Mouse (Mus musculus) limb, embryonic 14.5 days (tissue): Measurements from ENCODE around the gene Donson. TPM values are rescaled to one million over a fixed set of nuclear protein-coding genes. Genes with fewer than 3 reads are reported as not detected.

Experiments used
- ATAC-seq: fragments of 200-750 bp; cut with Nextera tagmentation; 2 replicates; pipeline ENCODE4 v1.8.0; 2017; ENCODE audit warnings: low read depth, moderate number of reproducible peaks, moderate TSS enrichment; ENCODE audit not compliant: low FRiP score
- DNase-seq: peaks from one replicate; pipeline ENCODE4 v3.0.0-alpha.2; 2015; ENCODE audit warnings: low spot score
- H3K27ac ChIP-seq: fragments of 300-500 bp; sonication (generic); replicated peaks from 2 replicates; pipeline ENCODE4 v1.5.1; 2014; ENCODE audit warnings: low read depth, mild to moderate bottlenecking, low read length, moderate library complexity, mixed read lengths
- H3K27me3 ChIP-seq: fragments of 300-500 bp; sonication (generic); 2 replicates; pipeline ENCODE4 v1.6.1; 2014; ENCODE audit warnings: low read length, mixed read lengths; ENCODE audit not compliant: control insufficient read depth, insufficient read depth
- H3K36me3 ChIP-seq: fragments of 300-500 bp; sonication (generic); 2 replicates; pipeline ENCODE4 v1.6.1; 2014; ENCODE audit warnings: mild to moderate bottlenecking, low read length, moderate library complexity, mixed read lengths; ENCODE audit not compliant: control insufficient read depth, insufficient read depth
- H3K4me1 ChIP-seq: fragments of 300-500 bp; sonication (generic); 2 replicates; pipeline ENCODE4 v1.6.1; 2014; ENCODE audit warnings: antibody characterized with exemption, low read length, mixed read lengths; ENCODE audit not compliant: control insufficient read depth, insufficient read depth
- H3K4me2 ChIP-seq: fragments of 300-500 bp; sonication (generic); replicated peaks from 2 replicates; pipeline ENCODE4 v1.6.1; 2014; ENCODE audit warnings: low read depth, mild to moderate bottlenecking, low read length, moderate library complexity; ENCODE audit not compliant: severe bottlenecking
- H3K4me3 ChIP-seq: fragments of 300-500 bp; sonication (generic); replicated peaks from 2 replicates; pipeline ENCODE4 v1.5.1; 2014; ENCODE audit warnings: low read length
- H3K9ac ChIP-seq: fragments of 300-500 bp; sonication (generic); 2 replicates; pipeline ENCODE4 v1.6.1; 2014; ENCODE audit warnings: mild to moderate bottlenecking, low read depth, low read length, moderate library complexity; ENCODE audit not compliant: severe bottlenecking
- H3K9me3 ChIP-seq: fragments of 300-500 bp; sonication (generic); 2 replicates; pipeline ENCODE4 v1.6.1; 2016; ENCODE audit warnings: low read length; ENCODE audit not compliant: control insufficient read depth
- POLR2A ChIP-seq: fragments of 200-500 bp; IDR thresholded peaks from 2 replicates; pipeline ENCODE4 v1.8.0; 2012; ENCODE audit warnings: inconsistent platforms, mild to moderate bottlenecking, moderate library complexity, borderline replicate concordance; ENCODE audit not compliant: insufficient read depth, insufficient read length; ENCODE audit errors: extremely low read depth
- WGBS: fragments of 180-500 bp; shearing (Covaris S2); extraction: QIAGEN DNeasy Blood & Tissue Kit; methylation state at CpG from one replicate; pipeline ENCODE4 v1.1.7; 2014; 5-methylcytosine and 5-hydroxymethylcytosine counted together
- polyA plus RNA-seq, 2 experiments: library from polyadenylated mRNA; depleted of rRNA in 1 of 2; stranded (reverse) in 1 of 2; unstranded in 1 of 2; fragments of >200 nt; fragmentation: Nextera tagmentation in 1 of 2; extraction: Ambion mirVana in 1 of 2; gene quantifications; 2 replicates each; pipeline versions ENCODE4 v1.2.1 to v1.2.3; 2012 to 2014

Donson gene
- polyA plus RNA-seq, 2 experiments, result 19.8 to 33.2 TPM

DNA sequence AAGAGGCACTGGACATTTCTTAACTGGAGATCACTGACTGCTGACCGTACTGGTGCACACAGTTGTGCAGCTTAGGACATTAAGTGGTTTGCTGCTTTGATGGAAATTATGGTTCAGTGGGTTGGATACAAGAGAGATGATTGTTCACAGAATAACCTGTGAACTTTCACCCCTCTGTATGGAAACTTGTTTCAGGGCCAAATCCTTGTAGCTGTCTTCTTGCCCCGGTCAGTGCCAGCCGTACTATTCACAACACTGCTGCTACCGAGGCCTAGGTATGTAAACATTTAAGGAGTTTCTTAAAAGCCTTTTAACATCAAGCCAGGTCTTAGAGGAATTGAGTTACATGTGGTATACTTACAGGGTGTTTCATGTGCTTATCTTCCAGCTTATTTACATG lies 14.1 kb downstream of the Donson start:
- 82% methylated on average over 4 of the region's 4 CpGs for WGBS
- Histone ChIP-seq H3K4me2 (no peak overlapping the region), H3K9ac (no peak overlapping the region), H3K36me3 (peaks cover 91% of the 10 kb centered on the region), H3K27ac (no peak overlapping the region), H3K4me1 (no peaks in the 10 kb centered on the region), H3K4me3 (no peak overlapping the region), H3K27me3 (no peaks in the 10 kb centered on the region), H3K9me3 (no peaks in the 10 kb centered on the region)
- DNase-seq, result no peak
- TF ChIP-seq POLR2A, result no peak
- no peak for ATAC-seq

DNA sequence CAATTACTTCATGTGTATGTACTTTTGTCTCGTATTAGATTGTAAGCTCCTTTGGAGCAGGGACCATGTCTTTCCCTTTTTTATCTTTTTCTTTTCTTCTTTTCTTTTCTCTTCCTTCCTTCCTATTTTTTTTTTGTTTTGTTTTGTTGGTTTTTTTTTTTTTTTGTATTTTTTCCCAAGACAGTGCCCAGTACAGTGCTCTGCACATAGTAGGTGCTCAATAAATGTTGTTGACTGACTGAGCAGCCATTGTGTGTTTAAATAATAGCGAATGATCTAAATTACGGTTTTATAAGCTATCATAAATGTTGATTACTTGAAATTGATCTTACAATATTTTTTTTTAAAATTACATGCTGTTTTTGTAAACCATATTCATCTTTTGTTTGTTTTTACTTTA lies 24.8 kb downstream of the Donson start:
- TF ChIP-seq POLR2A, result no peak
- no peak for DNase-seq
- no peaks in the 10 kb centered on the region for H3K27me3 ChIP-seq
- WGBS, result 95% methylated on average over 3 of the region's 3 CpGs
- ATAC-seq, result no peak
- no peak overlapping the region for H3K4me3 ChIP-seq
- peaks cover 95% of the 10 kb centered on the region for H3K36me3 ChIP-seq
- no peak overlapping the region for H3K4me2 ChIP-seq
- no peaks in the 10 kb centered on the region for H3K9me3 ChIP-seq
- no peak overlapping the region for H3K27ac ChIP-seq
- no peak overlapping the region for H3K9ac ChIP-seq
- no peaks in the 10 kb centered on the region for H3K4me1 ChIP-seq

DNA sequence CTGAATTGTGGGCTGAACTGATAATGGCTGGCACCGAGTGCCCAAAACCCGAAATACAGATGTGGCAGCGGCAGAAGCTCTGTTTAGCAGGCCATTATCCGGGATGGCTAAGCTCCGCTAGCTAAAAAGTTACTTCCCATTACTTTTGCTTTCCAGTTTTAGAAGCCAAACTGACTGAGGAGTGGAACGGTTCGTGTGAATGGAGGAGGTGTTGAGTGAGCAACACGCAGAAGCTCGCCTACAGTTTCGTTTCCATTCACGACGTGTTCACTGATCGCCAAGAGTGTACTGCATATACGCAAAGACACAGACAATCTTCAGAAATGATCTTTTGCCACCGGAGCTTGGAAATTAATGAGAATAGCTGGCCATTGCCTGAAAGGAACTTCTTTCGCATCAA lies 26.2 kb downstream of the Donson start:
- 94% methylated on average over 16 of the region's 16 CpGs for WGBS
- no peaks in the 10 kb centered on the region for H3K4me1 ChIP-seq
- no peaks in the 10 kb centered on the region for H3K27me3 ChIP-seq
- DNase-seq (no peak), ATAC-seq (no peak)
- 0 out of 2 replicates have a peak overlapping the region, but pooled peaks have one; percentile 13 for H3K27ac ChIP-seq
- H3K4me3 ChIP-seq, result no peak overlapping the region
- H3K9ac ChIP-seq, result no peak overlapping the region
- no peak for TF ChIP-seq POLR2A
- no peak overlapping the region for H3K4me2 ChIP-seq
- H3K9me3 ChIP-seq, result no peaks in the 10 kb centered on the region
- H3K36me3 ChIP-seq, result peaks cover 98% of the 10 kb centered on the region

DNA sequence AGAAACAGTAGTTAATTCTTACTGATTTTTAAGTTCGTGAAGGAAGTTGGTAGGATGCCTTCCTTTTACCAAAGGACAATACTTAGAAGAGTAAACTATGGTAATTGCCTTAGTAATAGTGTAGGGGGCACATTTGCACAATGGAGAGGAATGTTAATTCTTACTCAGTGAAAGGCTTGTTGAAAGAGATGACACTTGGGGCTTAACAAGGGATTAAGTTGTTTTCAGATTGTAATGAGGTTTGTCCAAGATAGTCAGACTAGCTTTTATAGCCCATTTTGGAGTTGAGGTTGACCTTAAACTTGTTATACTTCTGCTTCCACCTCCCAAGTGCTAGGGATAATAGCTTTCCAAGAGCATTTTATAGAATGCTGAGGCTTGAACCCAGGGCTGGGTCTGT lies 27.2 kb downstream of the Donson start:
- H3K27ac ChIP-seq, result no peak overlapping the region
- ATAC-seq, result no peak
- H3K9me3 ChIP-seq, result no peaks in the 10 kb centered on the region
- H3K36me3 ChIP-seq, result peaks cover 98% of the 10 kb centered on the region
- no peaks in the 10 kb centered on the region for H3K4me1 ChIP-seq
- no peak for TF ChIP-seq POLR2A
- no peak overlapping the region for H3K4me3 ChIP-seq
- WGBS, result 91% methylated on average over 1 of the region's 1 CpGs
- H3K4me2 ChIP-seq, result no peak overlapping the region
- no peak overlapping the region for H3K9ac ChIP-seq
- no peaks in the 10 kb centered on the region for H3K27me3 ChIP-seq
- DNase-seq, result no peak

DNA sequence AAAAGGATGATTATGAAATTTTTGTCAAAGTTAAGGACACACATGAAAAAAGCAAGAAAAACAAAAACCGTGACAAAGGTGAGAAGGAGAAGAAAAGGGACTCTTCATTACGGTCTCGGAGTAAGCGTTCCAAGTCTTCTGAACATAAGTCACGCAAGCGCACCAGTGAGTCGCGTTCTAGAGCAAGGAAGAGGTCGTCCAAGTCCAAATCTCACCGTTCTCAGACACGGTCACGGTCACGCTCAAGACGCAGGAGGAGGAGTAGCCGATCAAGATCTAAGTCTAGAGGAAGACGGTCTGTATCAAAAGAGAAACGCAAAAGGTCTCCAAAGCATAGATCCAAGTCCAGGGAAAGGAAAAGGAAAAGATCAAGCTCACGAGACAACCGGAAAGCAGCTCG lies 28.8 kb downstream of the Donson start:
- H3K27me3 ChIP-seq, result no peaks in the 10 kb centered on the region
- no peak overlapping the region for H3K9ac ChIP-seq
- H3K36me3 ChIP-seq, result peaks cover 98% of the 10 kb centered on the region
- no peak overlapping the region for H3K27ac ChIP-seq
- ATAC-seq (no peak), DNase-seq (no peak)
- no peaks in the 10 kb centered on the region for H3K9me3 ChIP-seq
- TF ChIP-seq POLR2A, result no peak
- WGBS, result 97% methylated on average over 20 of the region's 20 CpGs
- no peak overlapping the region for H3K4me3 ChIP-seq
- H3K4me2 ChIP-seq, result no peak overlapping the region
- H3K4me1 ChIP-seq, result no peaks in the 10 kb centered on the region

DNA sequence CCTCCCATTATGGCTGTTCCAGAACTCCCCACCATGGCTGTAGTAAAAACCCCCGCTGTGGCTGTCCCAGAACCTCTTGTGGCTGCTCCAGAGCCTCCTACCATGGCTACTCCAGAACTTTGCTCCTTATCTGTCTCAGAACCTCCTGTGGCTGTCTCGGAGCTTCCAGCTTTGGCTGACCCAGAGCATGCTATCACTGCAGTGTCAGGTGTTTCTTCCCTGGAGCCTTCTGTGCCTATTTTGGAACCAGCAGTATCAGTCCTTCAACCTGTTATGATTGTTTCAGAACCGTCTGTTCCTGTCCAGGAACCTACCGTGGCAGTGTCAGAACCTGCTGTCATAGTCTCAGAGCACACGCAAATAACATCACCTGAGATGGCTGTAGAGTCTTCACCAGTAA lies 30.1 kb downstream of the Donson start:
- TF ChIP-seq POLR2A, result no peak

More for the DNA sequence above, 30.1 kb downstream of the Donson start:
- peaks cover 95% of the 10 kb centered on the region for H3K36me3 ChIP-seq
- H3K4me1 ChIP-seq, result no peaks in the 10 kb centered on the region
- no peak overlapping the region for H3K27ac ChIP-seq
- DNase-seq, result no peak
- no peaks in the 10 kb centered on the region for H3K27me3 ChIP-seq
- H3K9me3 ChIP-seq, result no peaks in the 10 kb centered on the region
- no peak overlapping the region for H3K9ac ChIP-seq
- H3K4me3 ChIP-seq, result no peak overlapping the region
- H3K4me2 ChIP-seq, result no peak overlapping the region
- ATAC-seq, result no peak
- 94% methylated on average over 5 of the region's 5 CpGs for WGBS
